Mouse (Mus musculus): ENCODE data around the gene Mical2. TPM values are rescaled to one million over a fixed set of nuclear protein-coding genes. Genes with fewer than 3 reads are reported as not detected.

Gene Mical2
- polyA plus RNA-seq, 1 experiment from 2014 or later: 5.3 TPM

DNA sequence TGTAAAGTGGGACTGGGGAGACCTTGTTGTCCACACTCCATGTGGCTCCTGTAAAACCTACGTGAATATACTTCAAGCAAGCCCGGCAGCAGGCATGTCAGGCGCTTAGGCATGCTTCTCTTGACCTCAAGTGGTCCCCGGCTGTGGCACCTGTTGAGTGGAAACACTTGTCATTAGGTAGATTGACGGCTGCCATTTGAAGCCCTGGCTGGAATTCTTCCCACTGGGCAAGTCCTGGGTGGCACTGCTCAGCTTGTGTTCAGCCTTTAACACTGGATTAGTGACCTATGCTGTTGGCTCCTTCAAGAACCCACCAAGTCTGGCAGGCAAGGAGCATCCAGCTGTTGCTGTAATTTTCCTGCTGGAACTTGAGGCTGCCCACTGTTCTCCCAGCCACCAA, 63.9 kb downstream of the Mical2 start:
- WGBS: 86% methylated on average over 5 of the region's 5 CpGs
- H3K9me3 ChIP-seq (ENCODE audit: control insufficient read depth, low read length): no peaks in the 10 kb centered on the region
- no peak for ATAC-seq (ENCODE audit: low read depth)
- H3K27ac ChIP-seq (ENCODE audit: low read depth, low read length): no peak overlapping the region
- H3K4me2 ChIP-seq (ENCODE audit: low read depth, low read length): no peak overlapping the region
- no peaks in the 10 kb centered on the region for H3K4me1 ChIP-seq (ENCODE audit: control insufficient read depth, insufficient read depth, low read length)
- H3K36me3 ChIP-seq (ENCODE audit: control insufficient read depth, insufficient read depth, low read length): no peaks in the 10 kb centered on the region
- no peaks in the 10 kb centered on the region for H3K27me3 ChIP-seq (ENCODE audit: control insufficient read depth, insufficient read depth, low read length)
- no peak overlapping the region for H3K9ac ChIP-seq (replicated peaks; ENCODE audit: low read depth, low read length)
- H3K4me3 ChIP-seq (ENCODE audit: low read depth, low read length): no peak overlapping the region

DNA sequence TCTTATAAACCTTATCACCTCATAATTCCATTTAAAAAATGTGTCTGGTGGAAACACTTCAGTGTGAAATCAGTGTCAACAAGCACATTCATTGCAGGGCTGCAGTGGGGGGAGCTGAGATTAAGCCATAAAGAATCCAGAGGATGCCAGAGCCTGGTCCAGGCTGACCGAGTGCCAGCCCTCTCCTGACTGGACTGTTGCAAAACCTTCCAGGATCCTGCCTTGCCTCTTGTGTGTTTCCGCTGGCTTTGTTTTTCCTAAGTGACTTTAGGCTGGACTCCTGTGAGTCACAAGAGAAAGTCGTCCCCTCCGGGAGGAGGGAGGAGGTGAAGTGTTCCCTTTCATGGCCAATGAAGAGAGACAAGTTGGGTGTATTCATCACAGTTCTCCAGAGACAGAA, 64.3 kb downstream of the Mical2 start:
- no peaks in the 10 kb centered on the region for H3K27me3 ChIP-seq (ENCODE audit: control insufficient read depth, insufficient read depth, low read length)
- H3K27ac ChIP-seq (ENCODE audit: low read depth, low read length): no peak overlapping the region
- 61% methylated on average over 4 of the region's 4 CpGs for WGBS

GRCm38 (mm10) chr7:112293456-112294104, 67.9 kb downstream of the Mical2 start:
- ATAC-seq (ENCODE audit: low read depth): no peak
- Histone ChIP-seq H3K27me3 (ENCODE audit: control insufficient read depth, insufficient read depth, low read length) (no peaks in the 10 kb centered on the region), H3K27ac (ENCODE audit: low read depth, low read length) (no peak overlapping the region), H3K9ac (replicated peaks; ENCODE audit: low read depth, low read length) (no peak overlapping the region), H3K4me2 (ENCODE audit: low read depth, low read length) (no peak overlapping the region), H3K9me3 (ENCODE audit: control insufficient read depth, low read length) (no peaks in the 10 kb centered on the region), H3K36me3 (ENCODE audit: control insufficient read depth, insufficient read depth, low read length) (no peaks in the 10 kb centered on the region), H3K4me3 (ENCODE audit: low read depth, low read length) (no peak overlapping the region), H3K4me1 (ENCODE audit: control insufficient read depth, insufficient read depth, low read length) (no peaks in the 10 kb centered on the region)
- WGBS: 66% methylated on average over 7 of the region's 7 CpGs

More for the DNA sequence above, 64.3 kb downstream of the Mical2 start:
- no peak overlapping the region for H3K4me3 ChIP-seq (ENCODE audit: low read depth, low read length)
- H3K9ac ChIP-seq (replicated peaks; ENCODE audit: low read depth, low read length): no peak overlapping the region
- H3K4me2 ChIP-seq (ENCODE audit: low read depth, low read length): no peak overlapping the region
- no peaks in the 10 kb centered on the region for H3K9me3 ChIP-seq (ENCODE audit: control insufficient read depth, low read length)
- H3K4me1 ChIP-seq (ENCODE audit: control insufficient read depth, insufficient read depth, low read length): no peaks in the 10 kb centered on the region
- no peak for ATAC-seq (ENCODE audit: low read depth)
- H3K36me3 ChIP-seq (ENCODE audit: control insufficient read depth, insufficient read depth, low read length): no peaks in the 10 kb centered on the region

DNA sequence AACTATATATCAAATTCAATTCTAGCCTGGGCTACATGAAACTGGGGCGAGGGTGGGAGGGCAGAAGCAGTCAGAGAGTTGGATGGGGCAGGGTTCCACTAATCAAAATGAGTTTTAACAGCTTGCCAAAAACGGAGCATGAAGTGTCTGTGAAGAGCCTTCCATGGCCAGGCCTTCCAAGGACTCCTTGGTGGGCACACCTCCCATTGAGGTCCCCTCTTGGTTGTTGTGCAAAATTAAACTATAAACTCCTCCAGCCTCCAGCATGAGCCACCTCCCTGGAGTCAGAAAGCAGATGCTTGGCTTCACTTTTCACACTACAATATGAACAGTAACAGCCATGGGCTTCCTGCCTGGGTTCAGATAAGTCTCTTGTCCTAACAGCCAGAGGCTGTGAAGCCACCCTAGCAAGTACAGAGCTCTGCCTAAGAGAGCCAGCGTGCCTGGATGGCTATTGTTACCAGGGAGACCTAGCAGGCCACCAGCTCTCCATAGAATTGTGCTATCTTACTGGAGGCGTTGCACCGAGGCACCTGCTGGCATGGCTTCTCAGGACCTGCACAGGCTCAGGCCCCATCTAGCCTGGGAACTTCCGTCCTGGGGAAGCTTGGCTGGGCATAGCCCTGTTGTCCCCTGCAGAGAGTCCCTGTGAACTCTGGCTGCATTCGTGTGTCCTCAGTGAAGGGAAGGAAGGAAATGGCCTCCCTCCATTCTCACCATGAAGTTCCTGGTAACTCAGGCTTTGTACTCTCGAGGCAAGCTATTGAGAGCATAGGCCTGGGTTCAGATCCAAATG, 70.0 kb downstream of the Mical2 start:
- no peaks in the 10 kb centered on the region for H3K27me3 ChIP-seq (ENCODE audit: control insufficient read depth, insufficient read depth, low read length)
- H3K4me1 ChIP-seq (ENCODE audit: control insufficient read depth, insufficient read depth, low read length): no peaks in the 10 kb centered on the region
- WGBS: 54% methylated on average over 8 of the region's 8 CpGs
- H3K4me2 ChIP-seq (ENCODE audit: low read depth, low read length): no peak overlapping the region
- H3K9ac ChIP-seq (replicated peaks; ENCODE audit: low read depth, low read length): no peak overlapping the region
- H3K36me3 ChIP-seq (ENCODE audit: control insufficient read depth, insufficient read depth, low read length): no peaks in the 10 kb centered on the region
- H3K9me3 ChIP-seq (ENCODE audit: control insufficient read depth, low read length): no peaks in the 10 kb centered on the region
- H3K27ac ChIP-seq (ENCODE audit: low read depth, low read length): no peak overlapping the region
- H3K4me3 ChIP-seq (ENCODE audit: low read depth, low read length): no peak overlapping the region
- ATAC-seq (ENCODE audit: low read depth): no peak

GRCm38 (mm10) chr7:112298032-112298431, 72.4 kb downstream of the Mical2 start:
- no peak overlapping the region for H3K27ac ChIP-seq (ENCODE audit: low read depth, low read length)

GRCm38 (mm10) chr7:112298871-112299422, 73.3 kb downstream of the Mical2 start:
- WGBS: 79% methylated on average over 3 of the region's 3 CpGs
- Histone ChIP-seq H3K36me3 (ENCODE audit: control insufficient read depth, insufficient read depth, low read length) (no peaks in the 10 kb centered on the region), H3K27ac (ENCODE audit: low read depth, low read length) (no peak overlapping the region), H3K4me2 (ENCODE audit: low read depth, low read length) (no peak overlapping the region), H3K9ac (replicated peaks; ENCODE audit: low read depth, low read length) (no peak overlapping the region), H3K9me3 (ENCODE audit: control insufficient read depth, low read length) (no peaks in the 10 kb centered on the region), H3K4me3 (ENCODE audit: low read depth, low read length) (no peak overlapping the region), H3K4me1 (ENCODE audit: control insufficient read depth, insufficient read depth, low read length) (no peaks in the 10 kb centered on the region), H3K27me3 (ENCODE audit: control insufficient read depth, insufficient read depth, low read length) (no peaks in the 10 kb centered on the region)
- ATAC-seq (ENCODE audit: low read depth): no peak

More at GRCm38 (mm10) chr7:112298032-112298431, 72.4 kb downstream of the Mical2 start:
- no peak overlapping the region for H3K9ac ChIP-seq (replicated peaks; ENCODE audit: low read depth, low read length)
- no peak overlapping the region for H3K4me3 ChIP-seq (ENCODE audit: low read depth, low read length)
- ATAC-seq (ENCODE audit: low read depth): no peak
- H3K4me1 ChIP-seq (ENCODE audit: control insufficient read depth, insufficient read depth, low read length): no peaks in the 10 kb centered on the region
- H3K27me3 ChIP-seq (ENCODE audit: control insufficient read depth, insufficient read depth, low read length): no peaks in the 10 kb centered on the region
- no peaks in the 10 kb centered on the region for H3K36me3 ChIP-seq (ENCODE audit: control insufficient read depth, insufficient read depth, low read length)
- WGBS: 58% methylated on average over 9 of the region's 9 CpGs
- H3K4me2 ChIP-seq (ENCODE audit: low read depth, low read length): no peak overlapping the region
- no peaks in the 10 kb centered on the region for H3K9me3 ChIP-seq (ENCODE audit: control insufficient read depth, low read length)

DNA sequence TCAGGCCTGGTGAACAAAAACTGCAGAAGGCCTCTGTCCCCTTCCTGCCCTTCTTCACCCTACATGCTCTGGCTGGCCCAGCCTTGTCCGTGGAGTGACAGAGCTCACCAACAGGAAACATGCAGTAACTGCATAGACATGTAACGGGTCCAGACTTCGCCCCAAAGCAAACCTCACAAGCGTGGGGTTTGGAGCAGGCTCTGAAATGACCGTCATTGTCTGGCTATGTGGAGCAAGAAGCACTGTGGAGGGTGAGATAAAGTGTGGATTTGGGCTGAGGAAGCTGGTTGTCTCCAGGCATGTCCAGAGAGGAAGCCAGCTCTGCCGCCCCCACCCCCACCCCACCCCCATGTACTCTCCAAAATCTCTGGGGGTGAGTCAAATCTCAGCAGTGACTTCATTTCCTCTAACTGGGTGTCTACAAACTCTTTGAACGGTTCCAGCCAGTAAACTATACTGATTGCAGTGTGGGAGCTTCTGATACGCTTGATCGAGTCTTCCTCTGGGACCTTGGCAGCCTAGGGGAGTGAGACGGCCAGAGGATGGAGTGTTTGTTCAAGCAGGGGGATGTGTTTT, 74.0 kb downstream of the Mical2 start:
- Histone ChIP-seq H3K4me1 (ENCODE audit: control insufficient read depth, insufficient read depth, low read length) (no peaks in the 10 kb centered on the region), H3K4me3 (ENCODE audit: low read depth, low read length) (no peak overlapping the region), H3K9ac (replicated peaks; ENCODE audit: low read depth, low read length) (no peak overlapping the region), H3K4me2 (ENCODE audit: low read depth, low read length) (no peak overlapping the region), H3K27ac (ENCODE audit: low read depth, low read length) (no peak overlapping the region), H3K27me3 (ENCODE audit: control insufficient read depth, insufficient read depth, low read length) (no peaks in the 10 kb centered on the region), H3K36me3 (ENCODE audit: control insufficient read depth, insufficient read depth, low read length) (no peaks in the 10 kb centered on the region), H3K9me3 (ENCODE audit: control insufficient read depth, low read length) (no peaks in the 10 kb centered on the region)
- 77% methylated on average over 10 of the region's 10 CpGs for WGBS
- no peak for ATAC-seq (ENCODE audit: low read depth)

DNA sequence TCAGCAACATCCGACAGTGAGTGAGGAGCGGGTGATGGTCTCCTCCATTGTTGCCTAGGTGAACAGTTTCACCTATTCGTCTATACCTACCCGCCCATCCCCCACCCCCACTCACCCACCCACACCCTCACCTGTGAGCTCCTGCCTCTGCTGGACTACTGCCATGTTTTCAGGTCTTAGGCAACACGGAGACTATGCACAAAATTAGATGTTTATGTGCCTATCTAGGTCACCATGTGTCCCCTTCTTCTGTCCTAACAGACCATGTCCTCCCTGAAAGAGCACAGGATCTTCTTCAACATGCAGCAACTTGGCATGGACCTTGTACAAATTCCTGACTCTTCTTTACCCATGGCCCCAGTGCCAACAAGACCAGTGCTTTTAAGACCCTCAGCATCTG, 74.5 kb downstream of the Mical2 start:
- Histone ChIP-seq H3K4me2 (ENCODE audit: low read depth, low read length) (no peak overlapping the region), H3K4me3 (ENCODE audit: low read depth, low read length) (no peak overlapping the region), H3K27me3 (ENCODE audit: control insufficient read depth, insufficient read depth, low read length) (no peaks in the 10 kb centered on the region), H3K9ac (replicated peaks; ENCODE audit: low read depth, low read length) (no peak overlapping the region), H3K9me3 (ENCODE audit: control insufficient read depth, low read length) (no peaks in the 10 kb centered on the region), H3K27ac (ENCODE audit: low read depth, low read length) (no peak overlapping the region), H3K4me1 (ENCODE audit: control insufficient read depth, insufficient read depth, low read length) (no peaks in the 10 kb centered on the region), H3K36me3 (ENCODE audit: control insufficient read depth, insufficient read depth, low read length) (no peaks in the 10 kb centered on the region)
- 78% methylated on average over 5 of the region's 5 CpGs for WGBS
- no peak for ATAC-seq (ENCODE audit: low read depth)

DNA sequence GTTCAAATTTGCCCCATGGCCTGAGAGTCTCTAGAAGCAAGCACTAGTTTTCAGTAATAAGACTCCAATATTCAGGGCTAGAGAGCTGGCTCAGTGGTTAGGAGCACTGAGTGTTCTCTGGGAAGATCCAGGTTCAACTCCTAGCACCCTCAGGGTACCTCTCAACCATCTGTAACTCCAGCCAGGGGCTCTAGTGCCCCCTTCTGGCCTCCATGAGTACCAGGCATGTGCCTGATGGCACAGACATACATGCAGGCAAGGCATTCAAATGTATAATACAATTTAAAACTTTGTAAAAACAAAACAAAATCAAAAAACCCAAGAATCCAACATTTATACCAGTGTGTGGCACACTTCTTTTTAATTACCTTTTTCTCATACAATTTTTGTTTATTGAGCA, 75.4 kb downstream of the Mical2 start:
- H3K4me1 ChIP-seq (ENCODE audit: control insufficient read depth, insufficient read depth, low read length): no peaks in the 10 kb centered on the region
- no peak overlapping the region for H3K4me2 ChIP-seq (ENCODE audit: low read depth, low read length)
- no peak for ATAC-seq (ENCODE audit: low read depth)
- no peaks in the 10 kb centered on the region for H3K27me3 ChIP-seq (ENCODE audit: control insufficient read depth, insufficient read depth, low read length)
- H3K9ac ChIP-seq (replicated peaks; ENCODE audit: low read depth, low read length): no peak overlapping the region
- no peaks in the 10 kb centered on the region for H3K9me3 ChIP-seq (ENCODE audit: control insufficient read depth, low read length)
- no peak overlapping the region for H3K4me3 ChIP-seq (ENCODE audit: low read depth, low read length)
- no peak overlapping the region for H3K27ac ChIP-seq (ENCODE audit: low read depth, low read length)
- H3K36me3 ChIP-seq (ENCODE audit: control insufficient read depth, insufficient read depth, low read length): no peaks in the 10 kb centered on the region
